Mouse (Mus musculus) CD4-positive helper T cell, adult 2 months (primary cell): ENCODE measurements around the gene Fam241b.

Source experiments
- DNase-seq: peaks from one replicate; pipeline ENCODE4 v3.0.0-alpha.2; 2012; ENCODE audit warnings: low read depth, missing footprints, low spot score

Fam241b gene

DNA sequence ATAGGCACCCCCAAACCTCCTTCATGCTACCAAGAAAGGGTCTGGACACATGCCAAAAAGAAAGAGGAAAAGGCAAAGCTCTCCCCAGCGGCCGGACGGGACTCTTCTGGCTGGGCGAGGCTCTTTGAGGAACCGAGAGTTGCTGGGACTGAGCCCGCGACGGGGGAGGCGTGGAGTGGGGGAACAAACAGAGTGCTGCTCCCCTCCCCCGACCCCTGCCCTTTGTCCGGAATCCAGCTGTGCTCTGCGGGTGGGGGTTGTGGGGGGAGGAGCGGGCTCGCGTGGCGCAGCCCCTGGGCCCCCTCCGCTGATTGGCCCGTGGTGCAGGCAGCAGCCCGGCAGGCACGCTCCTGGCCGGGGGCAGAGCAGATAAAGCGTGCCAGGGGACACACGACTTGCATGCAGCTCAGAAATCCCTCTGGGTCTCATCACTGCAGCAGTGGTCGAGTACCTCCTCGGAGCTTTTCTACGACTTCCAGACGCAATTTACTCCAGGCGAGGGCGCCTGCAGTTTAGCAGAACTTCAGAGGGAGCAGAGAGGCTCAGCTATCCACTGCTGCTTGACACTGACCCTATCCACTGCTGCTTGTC lies 10.9 kb downstream of the Fam241b start, which contains the start of gene Neurog3:
Gene Neurog3 (plus strand): TSS at position 400 of the 591 bp plus-strand sequence.
- no peak for DNase-seq

- no peak for DNase-seq
Observed at GRCm38 (mm10) chr10:62128316-62128951, 15.3 kb downstream of the Fam241b start.

GRCm38 (mm10) chr10:62127711-62128231 lies 15.9 kb downstream of the Fam241b start:
- DNase-seq, result no peak

GRCm38 (mm10) chr10:62127137-62127536 lies 16.6 kb downstream of the Fam241b start:
- DNase-seq, result no peak

DNA sequence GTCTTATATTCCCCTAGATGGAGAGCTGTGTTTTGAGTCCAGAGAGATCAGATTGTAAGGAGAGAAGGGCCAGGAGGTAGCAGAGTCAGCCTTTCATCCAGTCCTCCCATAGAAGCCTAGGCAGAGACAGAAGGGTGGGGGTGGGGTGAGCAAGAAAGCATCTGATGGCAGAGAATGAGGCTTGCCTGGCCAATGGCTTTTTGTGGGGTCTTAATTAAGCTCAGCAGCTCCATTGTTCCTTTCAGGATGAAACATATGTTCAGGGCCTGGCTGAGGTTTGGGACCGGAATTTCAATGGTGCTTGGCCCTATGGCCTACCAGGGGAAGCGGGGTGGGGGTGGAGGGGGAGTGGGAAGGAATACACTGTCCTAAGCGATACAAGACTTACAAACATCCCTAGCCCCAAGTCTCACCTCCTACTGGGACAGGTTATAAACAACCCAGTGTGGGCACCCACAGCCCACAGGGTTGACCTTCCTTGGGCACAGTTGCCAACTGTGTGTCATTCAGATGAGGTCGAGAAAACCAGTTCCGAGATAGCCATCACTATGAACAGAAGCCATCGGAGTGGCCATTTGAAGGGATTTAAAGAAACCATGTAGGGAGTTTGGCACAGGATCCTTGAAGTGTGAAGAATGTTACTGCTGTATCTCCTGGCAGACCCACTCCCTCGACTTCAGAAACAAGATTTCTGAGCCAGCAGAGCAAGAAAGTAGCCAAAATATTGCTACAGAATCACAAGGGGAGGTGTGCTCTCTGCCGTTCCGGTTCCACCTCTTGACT lies 29.7 kb downstream of the Fam241b start:
- DNase-seq, result no peak

GRCm38 (mm10) chr10:62111207-62111576 lies 32.5 kb downstream of the Fam241b start:
- no peak for DNase-seq

DNA sequence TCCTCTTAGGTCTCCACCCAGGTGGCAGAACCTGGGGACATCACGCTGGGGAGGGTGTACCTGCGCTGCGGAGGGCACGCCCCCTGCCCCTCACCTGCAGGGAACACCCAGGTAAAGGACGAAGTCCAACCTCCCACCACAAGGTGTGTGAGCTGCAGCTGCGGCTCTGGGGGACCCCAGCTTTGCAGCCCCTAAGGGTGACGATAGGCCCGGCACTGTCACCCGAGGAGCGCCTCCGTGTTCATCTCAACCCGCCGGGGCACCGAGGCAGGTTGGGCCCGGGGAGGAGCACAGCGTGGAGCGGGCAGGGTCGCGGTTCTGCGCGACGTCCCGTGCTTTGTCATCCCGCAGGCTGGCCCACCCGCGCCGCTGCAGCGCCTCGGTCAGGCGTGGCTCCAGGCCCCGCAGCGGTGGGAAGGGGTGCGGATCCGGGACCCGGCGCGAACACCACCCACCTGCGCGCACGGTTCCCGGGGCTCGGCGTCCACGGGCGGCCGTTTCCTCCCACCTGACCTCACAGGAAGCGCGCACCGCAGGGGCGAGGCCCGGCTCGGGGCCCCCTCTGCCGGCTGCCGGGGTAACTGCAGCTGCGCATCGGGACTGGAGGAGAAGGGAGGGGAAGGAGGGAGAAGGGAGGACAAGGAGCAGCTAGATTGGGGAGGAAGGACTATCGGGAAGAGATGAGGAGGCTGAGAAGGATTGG lies 33.1 kb downstream of the Fam241b start:
- peak; percentile 73 for DNase-seq

DNA sequence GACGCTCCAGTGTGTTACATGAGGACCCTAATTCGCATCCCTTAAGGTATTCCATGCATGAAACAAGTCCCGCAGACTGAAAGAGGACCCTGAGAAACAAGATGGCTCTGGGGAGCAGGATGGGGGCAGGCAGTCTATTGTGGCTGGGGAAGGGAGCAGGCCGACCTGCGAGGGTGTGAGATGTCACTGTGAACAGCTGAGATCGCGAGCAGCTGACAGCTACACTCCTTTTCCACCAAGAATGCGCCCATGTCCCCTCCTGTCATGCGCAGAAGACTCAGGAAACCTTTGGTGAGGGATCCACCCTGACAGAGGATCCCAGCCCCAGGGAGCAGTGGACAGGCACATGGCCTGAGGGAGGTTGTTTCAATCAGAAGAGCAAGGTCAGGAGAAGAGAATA lies 36.7 kb downstream of the Fam241b start:
- no peak for DNase-seq

- peak; percentile 35 for DNase-seq
Observed at GRCm38 (mm10) chr10:62104835-62105576, 38.7 kb downstream of the Fam241b start.

DNA sequence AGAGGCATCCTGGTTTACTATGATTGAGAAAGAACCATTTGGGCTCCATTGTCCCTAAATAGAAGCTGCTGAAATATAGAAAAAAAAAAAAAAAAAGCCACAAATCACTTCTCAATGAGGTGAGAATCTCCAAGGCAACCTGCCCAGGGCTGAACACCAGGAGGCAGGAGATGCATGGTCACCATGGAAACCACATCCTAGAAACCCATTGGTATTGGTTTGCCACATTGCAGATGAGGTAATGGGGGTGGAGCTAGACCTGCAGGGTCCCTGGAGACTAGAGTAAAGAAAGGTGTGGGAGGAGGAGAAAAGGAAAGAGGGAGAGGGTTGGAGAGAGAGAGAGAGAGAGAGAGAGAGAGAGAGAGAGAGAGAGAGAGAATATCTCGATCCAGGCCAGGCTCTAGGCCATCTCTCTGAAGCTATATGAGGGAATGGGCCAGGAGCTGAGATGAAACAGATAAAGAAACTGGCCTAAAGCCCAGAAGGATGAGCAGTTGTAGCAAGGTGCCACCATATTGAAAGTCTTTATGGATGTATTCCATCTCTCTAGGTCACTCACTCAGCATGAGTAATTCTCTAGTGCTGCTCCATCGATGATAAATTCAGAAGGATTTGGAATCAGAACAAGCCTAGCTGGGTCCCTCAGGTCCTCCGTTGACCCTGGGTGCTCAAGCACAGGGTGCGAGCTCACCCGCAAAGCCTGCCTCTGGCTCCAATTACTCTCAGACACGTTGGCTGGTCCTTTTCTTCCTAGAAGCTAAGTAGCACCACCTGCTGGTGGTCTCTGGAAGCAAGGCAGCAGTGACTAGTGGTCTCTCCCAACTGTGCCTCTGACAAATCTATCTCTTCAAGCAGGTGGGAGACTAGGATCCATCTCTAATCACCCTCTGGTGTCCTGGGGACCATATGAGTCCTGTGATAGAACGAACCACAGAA lies 41.9 kb downstream of the Fam241b start:
- peak; percentile 16 for DNase-seq

DNA sequence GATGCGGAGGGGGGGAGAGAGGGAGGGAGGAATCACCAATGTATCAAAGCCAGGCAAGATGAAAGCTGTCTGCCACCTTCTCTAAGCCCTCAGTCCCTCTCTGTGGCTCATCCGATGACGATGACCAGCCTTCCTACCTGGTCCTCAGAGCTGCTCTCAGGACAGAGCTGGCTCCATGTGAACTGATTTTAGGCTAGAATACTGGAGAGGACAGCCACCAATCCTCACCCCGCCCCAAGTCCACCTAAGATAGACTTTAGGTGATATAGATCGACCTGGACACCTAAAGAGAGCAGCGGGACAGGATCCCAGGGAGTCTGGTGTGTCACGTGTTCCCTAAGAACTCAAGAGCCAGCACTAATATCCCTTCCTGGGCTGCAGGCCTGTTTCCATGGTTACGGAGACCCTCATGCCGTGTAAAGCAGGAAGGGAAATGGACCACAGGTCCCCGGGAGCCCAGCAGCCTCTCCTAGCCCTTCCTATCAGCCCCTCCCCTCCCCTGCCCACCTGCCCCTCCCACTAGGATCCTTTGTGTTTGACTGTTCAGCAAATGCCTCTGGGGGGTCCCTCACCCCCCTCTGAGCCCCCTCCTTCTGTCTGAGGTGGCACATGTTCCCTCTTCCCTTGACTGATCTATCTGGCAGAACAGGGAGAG lies 43.8 kb downstream of the Fam241b start:
- DNase-seq, result no peak

DNA sequence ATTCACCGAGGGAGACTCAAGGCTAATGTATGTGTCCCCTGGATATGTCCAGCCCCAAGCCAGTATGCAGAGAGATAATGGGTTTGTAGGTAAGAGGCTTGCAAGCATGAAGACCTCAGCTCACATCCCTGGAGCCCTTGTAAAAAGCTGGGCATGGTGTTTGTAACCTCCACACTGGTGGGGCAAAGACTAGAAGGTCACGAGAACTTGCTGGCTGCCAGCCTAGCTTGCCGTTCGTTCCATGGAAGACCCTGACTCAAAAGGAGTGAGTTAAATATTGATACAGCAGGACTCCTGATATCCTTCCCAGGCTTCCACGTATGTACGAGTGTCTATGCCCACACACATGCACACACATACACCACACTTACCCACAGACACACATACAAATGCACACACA lies 49.3 kb downstream of the Fam241b start:
- DNase-seq, result no peak

DNA sequence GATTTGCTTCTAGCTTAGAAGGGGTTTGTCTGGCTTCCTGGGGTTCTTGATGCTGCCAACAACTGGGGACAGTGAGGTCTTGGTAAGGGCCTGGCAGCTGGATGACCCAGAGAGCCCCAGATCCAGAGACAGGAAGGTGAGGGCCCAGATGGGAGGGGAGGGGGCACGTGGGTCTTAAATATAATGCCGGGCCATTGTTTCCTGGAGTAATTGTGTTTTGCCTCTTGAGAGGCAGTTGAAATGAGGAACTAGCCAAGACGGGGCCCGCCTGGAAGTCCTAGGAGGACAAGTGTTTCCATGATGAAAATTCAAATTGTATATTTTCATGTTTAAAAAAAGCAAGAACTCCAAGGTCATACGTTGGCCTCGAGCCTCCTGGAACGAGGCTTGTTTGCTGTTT lies 49.8 kb downstream of the Fam241b start:
- no peak for DNase-seq

DNA sequence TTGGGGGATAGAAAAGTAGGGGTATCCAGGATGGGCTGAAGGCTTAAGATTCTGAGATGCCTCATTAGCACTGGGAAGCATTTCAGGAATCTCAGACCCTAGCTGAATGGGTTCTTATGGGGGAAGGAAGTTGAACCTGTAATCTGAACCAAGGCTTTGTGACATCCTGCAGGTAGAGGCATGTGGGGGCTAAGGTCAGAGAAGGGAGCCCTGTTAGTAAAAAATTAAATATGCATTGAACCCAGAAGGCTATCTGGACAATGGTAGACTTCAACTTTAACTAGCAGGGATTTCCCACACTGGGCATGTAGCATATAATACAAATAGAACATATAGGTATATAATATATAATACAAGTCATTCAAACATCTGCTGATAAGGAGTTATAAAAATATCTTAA lies 54.2 kb downstream of the Fam241b start:
- no peak for DNase-seq

- DNase-seq, result no peak
Observed at GRCm38 (mm10) chr10:62089071-62089470, 54.6 kb downstream of the Fam241b start.

DNA sequence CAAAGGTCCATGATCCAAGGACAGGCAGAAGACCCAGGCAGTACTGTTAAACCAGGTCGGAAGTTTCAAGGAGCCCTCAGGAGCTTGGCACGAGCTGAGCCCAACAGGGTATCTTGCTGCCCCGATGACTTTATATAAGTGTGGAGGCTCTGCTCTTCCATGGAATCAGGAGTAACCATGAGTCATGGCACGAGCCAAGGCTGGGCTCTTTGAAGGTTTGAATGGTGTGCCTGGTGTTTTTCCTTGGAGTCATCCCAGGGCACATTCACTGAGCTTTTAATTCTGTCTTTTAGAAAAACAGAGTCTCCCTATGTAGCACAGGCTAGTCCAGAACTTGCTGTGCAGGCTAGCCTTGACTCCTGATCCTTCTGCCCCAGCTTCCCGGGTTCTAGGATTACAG lies 55.3 kb downstream of the Fam241b start:
- no peak for DNase-seq

- DNase-seq, result no peak
Observed at GRCm38 (mm10) chr10:62086826-62087225, 56.9 kb downstream of the Fam241b start.

- DNase-seq, result no peak
Observed at GRCm38 (mm10) chr10:62086044-62086443, 57.7 kb downstream of the Fam241b start.

GRCm38 (mm10) chr10:62076248-62077134 lies 67.2 kb downstream of the Fam241b start:
- DNase-seq, result no peak
